Mouse (Mus musculus) heart, adult 8-10 months (tissue): ENCODE measurements around the gene Pcdh7. TPM values are rescaled to one million over a fixed set of nuclear protein-coding genes. Genes with fewer than 3 reads are reported as not detected.

Experiments
- DNase-seq: peaks from one replicate; pipeline ENCODE4 v3.0.0; 2022; ENCODE audit warnings: low spot score
- total RNA-seq, 4 experiments: library from RNA; stranded (reverse); gene quantifications; 2 replicates each; pipeline ENCODE4 v1.2.4; 2022

The Pcdh7 gene
- total RNA-seq, 4 experiments from 2014 or later: 92.5 to 103 (median 96.8) TPM

DNA sequence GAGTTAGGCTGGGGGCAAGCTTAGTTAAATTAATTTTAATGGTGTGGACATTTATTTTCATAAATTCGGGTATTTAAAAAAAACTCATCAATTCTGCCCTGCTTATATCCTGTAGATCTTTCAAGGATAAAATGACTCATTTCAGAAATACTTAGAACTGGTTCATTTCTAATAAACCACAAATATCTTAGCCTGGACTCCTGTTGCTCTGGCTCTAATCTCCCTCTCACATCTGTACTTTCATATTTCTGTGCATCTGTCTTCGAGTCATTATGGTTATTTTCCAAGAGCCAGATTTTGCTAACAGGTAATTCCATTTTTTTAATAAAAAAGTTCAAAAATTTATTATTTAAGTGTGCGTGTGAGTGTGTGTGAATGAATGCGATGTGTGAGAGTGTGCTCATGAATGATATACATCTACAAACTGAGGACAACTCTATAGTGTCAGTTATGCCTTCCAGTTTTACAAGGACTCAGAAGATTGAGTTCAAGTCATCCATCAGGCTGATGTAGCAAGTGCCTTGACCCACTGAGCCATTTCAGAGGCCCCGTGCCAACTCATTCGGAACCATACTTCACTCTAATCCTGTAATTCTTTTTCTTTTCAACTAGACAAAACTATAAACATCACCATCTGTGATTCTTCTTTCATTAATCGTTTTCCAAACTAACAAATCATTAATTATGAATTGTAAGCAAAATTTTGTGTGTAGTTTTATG, 80.3 kb downstream of the Pcdh7 start:
- no peak for DNase-seq

GRCm38 (mm10) chr5:57803108-57803507, 85.3 kb downstream of the Pcdh7 start:
- no peak for DNase-seq

DNA sequence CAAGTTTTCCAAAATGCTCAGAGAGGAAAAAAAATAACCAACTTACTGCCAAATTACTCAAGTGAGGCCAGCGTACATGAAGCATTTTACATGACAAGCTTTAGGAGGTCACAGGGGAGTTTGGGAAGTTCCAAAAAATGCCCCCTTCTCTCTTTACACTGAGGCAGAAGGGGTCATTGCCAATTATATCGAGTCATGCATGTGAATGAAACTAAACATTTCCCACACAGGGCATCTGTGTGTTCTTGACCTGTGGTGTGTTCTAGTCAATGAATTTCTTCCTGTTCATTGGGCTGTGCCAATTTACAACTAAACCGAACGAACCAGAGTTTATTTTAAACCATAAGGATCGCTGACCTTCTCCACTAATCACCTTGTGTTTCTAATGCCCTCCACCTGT, 86.1 kb downstream of the Pcdh7 start:
- no peak for DNase-seq

DNA sequence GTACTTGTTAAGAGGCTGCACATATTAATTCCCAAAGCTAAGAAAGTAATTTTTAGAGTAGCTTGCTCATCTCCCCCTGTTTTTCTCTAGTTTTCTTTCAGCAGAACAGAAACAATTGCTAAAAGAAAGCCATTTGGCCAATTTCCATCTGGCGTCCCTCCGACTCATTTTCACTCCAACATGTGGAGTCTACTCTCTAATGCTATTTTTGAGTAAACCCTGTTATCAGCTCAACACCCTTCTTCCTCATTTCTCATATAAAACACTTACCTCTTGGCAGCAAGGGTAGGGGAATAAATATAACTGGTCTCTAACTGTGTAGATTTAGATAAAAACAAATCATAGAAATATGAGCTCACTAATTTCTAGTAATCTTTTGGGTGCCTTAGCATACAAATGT, 89.6 kb downstream of the Pcdh7 start:
- DNase-seq: no peak

DNA sequence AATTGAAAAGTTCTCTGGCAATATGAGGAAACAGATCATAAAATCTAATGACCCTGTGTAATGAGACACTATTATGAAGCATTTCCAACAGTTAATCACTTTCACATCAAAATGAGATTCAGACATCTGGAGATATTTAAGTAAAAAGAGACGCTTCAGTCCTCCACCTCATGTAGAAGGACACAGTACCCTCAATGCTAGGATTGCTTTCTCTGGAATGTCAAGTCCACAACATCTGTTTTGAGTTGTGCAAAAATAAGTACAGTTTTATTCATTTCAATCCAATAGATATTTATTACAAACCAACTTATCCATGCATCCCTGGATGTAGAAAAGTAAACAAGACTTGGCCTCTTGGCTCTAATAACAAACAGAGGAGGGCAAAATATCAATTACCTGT, 92.9 kb downstream of the Pcdh7 start:
- no peak for DNase-seq

GRCm38 (mm10) chr5:57815964-57816589, 98.3 kb downstream of the Pcdh7 start:
- no peak for DNase-seq

DNA sequence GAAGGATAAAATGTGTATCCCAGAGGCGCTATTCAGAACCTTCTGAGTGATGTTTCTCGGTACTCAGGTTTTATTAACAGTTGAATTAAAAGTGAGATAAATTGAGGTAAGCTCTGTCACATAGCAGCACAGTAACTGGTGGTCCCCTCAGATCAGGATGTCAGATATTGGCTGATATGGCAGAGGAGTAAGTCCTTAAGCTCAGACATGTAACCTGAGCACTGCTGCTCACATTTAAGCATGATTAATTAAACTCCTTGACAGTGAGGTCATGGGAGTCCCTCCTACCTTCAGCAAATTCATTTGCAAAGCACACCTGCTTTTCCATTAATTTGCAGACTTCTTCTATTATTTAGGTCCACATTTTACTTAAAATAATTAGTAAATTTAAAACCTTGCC, 102.0 kb downstream of the Pcdh7 start:
- no peak for DNase-seq

- no peak for DNase-seq
These were observed 103.3 kb downstream of the Pcdh7 start for GRCm38 (mm10) chr5:57821099-57821498.

GRCm38 (mm10) chr5:57828437-57828836, 110.7 kb downstream of the Pcdh7 start:
- DNase-seq: no peak

DNA sequence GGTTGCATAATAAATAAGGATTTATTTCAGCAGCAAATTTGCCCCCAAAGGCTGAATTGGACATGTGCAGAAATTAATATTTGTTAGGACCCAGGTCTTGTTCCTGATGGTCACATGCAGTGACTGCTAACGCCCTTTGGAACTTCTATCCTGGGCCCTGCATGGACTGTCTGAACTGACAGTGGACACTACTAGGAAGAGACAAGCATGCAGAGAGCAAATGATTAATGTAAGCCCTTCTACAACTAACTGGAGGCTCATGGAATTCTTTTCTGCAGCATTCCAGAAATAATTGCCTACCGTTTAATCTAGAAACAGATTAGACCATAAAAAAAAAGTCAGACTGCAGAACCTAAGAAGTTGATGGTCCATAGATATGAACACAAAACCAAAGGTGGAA, 119.4 kb downstream of the Pcdh7 start:
- DNase-seq: no peak

DNA sequence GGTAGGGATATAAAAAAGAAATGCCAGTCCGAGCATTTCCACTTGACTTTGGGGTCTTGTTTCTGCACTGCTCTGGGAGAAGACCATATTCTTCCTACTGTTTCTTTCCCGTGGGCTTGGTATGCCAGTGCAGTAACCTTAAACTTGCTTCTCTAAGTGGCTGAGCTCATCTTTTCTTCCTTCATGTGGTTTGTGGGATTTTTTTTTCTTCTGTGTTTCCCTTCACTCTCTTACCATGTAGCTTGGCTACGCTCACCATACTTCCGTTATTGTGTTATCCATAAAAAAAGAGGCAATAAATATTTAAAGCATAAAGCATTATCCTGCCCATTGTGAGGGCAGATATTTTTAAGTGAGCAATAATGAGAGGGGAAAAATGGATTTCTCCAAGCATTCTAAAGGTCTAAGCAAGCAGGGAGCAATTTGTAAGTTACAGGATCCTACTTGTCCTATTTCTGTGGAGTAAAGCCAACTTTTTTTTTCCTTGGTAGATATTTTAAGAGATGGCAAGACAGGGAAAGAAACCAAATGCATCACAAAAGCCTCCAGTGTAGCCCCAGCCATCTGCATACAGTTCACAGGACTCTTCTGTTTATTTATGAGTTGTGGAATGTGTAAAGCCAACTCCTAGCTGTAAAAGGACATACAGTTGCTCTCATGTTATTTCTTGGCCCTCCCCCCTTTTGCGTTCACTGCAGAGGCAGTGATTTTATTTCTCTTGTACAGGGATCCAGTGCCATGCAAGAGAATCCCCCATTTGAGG, 123.8 kb downstream of the Pcdh7 start:
- no peak for DNase-seq

GRCm38 (mm10) chr5:57847500-57847899, 129.7 kb downstream of the Pcdh7 start:
- DNase-seq: no peak

DNA sequence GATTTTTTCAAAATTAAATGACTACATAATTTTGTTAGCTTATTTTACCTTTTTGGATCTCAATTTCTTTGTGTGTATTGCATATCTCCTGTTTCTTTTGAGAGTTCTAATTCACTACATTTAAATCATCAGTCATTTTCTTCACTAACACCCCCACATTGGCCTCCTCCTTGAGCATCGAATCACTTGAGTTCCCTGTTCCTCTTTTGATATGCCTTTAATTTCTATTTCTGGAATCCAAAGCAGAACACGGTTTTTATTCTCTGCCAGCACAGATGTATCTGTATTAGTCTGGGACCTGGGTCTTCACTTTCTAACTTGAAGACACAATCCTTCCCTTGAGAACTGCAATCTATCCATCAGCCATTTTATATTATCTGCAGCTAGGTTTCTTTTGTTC, 132.3 kb downstream of the Pcdh7 start:
- DNase-seq: no peak

DNA sequence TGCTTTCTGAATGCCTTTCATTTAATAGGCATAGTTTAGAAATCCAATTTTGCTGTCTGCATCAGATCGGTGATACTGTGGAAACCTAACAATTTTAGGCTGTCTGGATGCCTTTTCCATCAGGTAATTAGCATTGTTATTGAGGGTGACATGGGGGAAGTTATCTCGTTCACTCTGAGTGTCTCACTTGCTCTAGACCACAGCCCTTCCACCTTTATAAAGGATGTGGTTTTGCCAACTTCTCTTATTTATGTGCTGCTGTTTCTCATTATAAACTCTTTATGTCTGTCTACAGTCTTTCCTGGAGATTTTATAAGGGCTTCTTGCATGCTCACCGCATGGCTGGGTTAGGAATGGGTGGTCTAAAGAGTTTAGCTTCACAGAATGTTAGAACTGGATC, 139.5 kb downstream of the Pcdh7 start:
- DNase-seq: no peak

DNA sequence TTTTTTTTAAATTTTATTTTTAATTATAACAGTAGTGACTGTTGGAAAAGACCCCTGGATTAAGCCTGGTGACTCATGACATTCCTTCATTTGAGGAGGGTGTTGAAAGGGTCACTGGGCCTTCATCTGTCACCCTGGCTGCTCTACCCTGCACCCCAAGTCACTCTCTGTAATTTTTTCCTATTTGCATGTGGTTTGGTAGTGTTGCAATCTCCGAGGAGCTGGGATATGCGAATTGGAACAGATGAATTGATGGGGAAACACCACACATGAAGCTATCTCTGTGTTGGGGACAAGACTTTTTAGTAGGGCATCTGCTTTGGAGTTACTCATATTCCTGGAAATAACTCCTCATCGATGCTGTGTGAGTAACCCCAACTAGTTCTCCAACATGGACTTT, 146.5 kb downstream of the Pcdh7 start:
- no peak for DNase-seq

DNA sequence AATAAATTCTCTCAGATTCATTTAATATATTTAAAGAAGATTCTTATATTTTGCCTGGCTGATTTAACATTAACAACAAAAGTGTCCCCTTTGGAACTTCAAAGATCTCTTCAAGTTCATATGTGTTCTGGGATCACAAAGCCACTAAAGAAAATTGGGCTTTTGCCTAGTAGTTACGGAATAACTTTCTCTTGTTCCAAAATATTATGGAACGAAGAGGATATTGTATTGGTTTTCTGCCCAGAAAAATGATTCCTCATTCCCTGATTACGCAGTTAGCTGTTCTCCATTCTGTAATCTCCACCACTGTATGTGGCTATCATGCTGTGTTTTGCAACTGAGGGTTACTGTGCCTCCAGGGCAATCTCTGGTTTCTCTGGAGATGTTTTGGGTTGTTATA, 147.5 kb downstream of the Pcdh7 start:
- no peak for DNase-seq

DNA sequence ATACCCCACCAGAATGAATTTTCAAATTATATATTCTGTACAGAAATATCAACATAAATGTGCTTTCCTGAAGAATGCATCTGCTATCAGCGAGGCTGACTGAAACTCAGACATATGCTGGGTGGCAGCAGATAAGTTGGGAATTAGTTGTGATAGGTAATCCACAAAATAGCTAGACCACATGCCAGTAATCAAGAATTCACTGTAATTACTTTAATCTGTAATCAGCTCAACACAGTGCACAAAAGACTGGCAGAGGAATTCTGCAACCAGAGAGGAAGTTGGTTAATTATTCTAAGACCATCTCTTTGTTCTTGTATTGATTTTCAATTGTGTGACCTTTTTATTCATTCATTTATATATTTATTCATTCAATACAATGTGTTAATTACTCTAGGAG, 148.3 kb downstream of the Pcdh7 start:
- DNase-seq: no peak

GRCm38 (mm10) chr5:57867906-57868305, 150.1 kb downstream of the Pcdh7 start:
- no peak for DNase-seq

DNA sequence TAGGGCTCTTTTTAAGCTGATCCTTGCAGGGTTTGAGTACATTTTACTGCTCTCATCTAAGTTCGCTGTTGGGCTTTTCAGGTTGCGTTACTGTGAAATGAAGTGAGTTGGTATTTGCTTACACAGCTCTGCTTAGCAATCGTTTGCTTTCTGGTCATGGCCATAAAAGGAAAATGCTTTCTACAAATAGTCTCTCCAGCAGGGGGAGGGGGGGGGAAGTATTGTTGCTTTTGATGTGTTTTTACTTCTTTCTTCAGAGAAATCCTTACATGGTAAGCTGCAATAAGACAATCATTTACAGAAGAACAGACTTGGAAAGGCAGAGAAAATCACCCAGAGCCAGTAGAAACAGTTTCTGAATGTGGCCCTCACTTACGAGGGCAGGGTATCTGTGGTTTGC, 150.9 kb downstream of the Pcdh7 start:
- DNase-seq: no peak

DNA sequence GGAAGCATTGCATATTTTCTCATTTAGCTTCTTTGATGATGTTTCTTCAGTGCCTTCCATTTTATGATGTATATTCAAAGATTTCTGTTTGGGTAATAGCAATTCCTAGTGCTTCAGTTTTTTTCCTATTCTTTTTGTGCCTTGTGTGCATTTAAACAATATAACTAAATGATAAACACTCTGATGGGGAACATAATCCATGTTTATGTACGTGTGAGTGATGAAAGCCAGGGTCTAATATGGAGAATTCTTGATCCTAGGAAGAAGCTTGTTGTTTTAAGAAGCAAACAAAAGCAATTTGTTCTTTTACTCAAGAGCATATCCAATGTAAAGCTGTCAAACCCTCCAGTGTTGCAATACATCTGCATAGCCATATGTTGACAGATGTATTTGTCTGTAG, 153.0 kb downstream of the Pcdh7 start:
- no peak for DNase-seq

DNA sequence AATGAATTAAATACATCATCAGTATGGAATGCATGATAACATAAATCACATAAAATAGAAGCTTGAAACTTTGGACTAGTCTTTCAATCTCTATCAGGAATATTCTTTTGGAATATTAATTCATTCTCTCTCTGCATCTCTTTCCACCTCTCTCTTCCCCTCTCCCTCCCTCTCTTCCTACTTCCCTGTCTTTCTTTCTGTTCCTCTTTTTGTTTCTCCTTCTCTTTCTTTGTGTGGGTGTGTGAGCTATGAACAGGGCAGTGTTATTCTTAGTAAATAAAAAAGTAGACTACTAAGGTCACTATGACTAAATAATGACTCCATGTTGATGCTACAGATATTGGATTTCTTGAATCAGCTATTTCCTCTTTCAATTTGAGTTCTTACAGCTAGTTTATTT, 167.2 kb downstream of the Pcdh7 start:
- DNase-seq: no peak

DNA sequence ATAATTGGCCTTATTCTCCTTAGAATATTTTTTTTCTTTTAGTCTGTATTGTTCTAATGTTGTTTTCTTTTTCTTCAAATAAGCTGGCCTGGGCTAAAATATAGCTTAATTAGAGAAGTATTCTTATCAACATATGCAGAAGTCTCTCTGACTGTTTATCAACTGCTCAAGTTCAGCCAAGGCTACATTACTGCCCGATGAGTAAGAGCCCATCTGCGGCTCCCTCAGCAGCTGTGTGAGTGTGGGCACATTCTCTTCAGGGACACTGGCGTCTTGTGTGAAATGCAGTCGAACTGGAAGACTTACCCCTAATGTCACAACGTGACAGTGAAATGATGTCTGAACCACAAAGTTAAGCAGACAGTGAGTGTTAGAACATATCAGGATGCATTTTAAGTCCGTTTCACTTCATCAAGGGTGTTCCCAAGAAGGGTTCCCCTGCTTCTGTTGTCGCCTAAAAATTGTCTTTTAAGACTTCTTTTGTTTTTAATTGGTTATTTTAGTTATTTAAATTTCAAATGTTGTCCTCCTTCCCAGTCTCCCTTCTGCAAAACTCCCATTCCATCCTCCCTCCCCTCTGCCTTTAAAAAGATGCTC, 181.3 kb downstream of the Pcdh7 start:
- peak; percentile 15 for DNase-seq

- DNase-seq: no peak
These were observed 189.5 kb downstream of the Pcdh7 start for GRCm38 (mm10) chr5:57907218-57907617.
